Mouse (Mus musculus) left cerebral cortex, adult 8-10 months (tissue): ENCODE measurements around the gene Gm26965. TPM values are rescaled to one million over a fixed set of nuclear protein-coding genes. Genes with fewer than 3 reads are reported as not detected.
"Not testable (repeated sequence)": the region's sequence is repeated elsewhere in the genome, so short reads cannot be mapped to it uniquely, and the experiment has no call there.

Source experiments
- DNase-seq, 2 experiments: peaks; one replicate each; pipeline ENCODE4 v3.0.0; 2022; ENCODE audit warnings: low spot score in 2 of 2
- total RNA-seq, 4 experiments: library from RNA; stranded (reverse); gene quantifications; 2 replicates each; pipeline ENCODE4 v1.2.4; 2022

Gm26965 gene
- 1 to 10 TPM in 1 of 4 experiments, under 1 TPM in 1, not detected in 2; 0.83 to 1.3 TPM for total RNA-seq

DNA sequence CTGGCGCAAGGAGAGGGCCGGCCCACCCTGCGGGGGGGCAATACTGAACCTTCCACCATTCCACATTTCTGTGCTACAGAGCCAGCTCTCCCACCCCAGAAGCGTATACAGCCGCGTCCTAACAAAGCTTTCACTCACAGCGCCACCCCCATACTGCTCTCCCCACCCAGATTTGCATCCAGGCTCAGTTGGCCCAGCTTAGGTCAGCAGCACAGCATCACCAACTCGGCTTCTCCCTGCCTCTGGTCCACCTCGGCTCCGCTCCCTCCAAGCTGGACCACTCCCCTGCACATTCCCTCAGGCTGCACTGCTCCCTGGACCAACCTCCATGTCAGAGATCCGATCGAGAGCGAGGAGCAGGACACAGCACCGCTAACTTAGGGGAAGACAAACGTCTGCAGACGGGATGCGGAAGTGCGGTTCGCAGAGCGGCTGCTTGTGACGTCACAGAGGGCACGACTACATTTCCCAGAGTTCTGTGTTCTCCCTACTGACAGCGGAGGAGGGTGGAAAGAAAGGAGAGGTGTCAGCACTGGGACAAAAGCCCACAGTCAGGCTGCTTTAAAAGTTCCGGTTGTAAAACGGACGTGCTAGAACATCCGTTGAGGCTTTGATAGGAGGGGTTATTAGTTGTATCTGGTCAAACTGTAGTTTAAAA is at the start of gene Gm26965, which contains the start of gene Zfp87:
Gene Gm26965 (minus strand): TSS at position 399 of the 658 bp plus-strand sequence.
Gene Zfp87 (minus strand): TSS at position 425 of the 658 bp plus-strand sequence.
- DNase-seq = peak; percentile 79 to 90

DNA sequence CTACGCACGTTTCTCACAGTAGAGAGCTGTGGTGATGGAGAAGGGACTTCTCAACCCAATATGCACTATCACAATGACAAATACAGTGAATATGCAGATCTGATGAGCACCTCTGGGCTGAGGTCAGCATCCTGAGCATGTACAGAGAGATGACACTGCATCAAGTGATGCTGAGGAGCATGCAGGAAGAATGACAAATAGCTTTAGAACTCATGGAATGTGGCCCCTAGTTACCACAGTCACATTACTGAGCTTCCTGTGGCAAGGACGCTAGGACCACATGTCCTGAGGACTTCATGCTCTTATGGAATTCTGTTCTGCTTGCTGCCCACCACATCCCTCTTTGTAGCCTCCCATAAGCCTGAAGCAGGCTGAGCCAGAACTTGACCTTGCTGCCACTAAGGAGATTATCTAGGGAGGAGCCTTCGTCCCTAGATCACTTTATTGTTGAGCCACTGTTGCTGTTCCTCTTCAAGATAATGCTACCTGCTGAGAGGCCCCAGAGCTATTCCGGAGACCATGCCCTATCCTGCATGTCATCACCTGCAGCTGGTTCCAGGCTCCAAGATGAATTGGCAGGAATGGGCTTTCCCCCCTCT is 46.7 kb upstream of the Gm26965 start:
- no peak for DNase-seq

DNA sequence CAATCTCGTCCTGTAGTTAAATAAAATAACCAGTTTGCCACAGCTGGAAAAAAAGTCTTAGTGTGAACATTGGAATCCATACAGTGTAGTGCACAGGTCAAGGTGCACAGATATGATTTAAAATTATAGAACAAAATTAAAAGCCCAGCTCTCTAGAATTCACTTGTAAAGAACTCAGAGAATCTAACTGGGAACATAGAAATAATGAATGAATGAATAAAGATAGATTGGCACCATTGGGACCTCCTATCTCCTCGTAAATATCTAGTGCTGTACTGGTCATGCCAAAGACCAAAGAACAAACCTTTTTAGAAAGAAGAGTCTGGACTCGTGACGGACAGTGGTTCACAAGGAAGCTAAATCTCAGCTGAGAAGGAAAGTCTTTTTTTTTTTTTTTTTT is 27.8 kb upstream of the Gm26965 start, which contains the start of gene Zfp748:
Gene Zfp748 (minus strand): TSS at position 101 of the 400 bp plus-strand sequence.
- DNase-seq = no peak

DNA sequence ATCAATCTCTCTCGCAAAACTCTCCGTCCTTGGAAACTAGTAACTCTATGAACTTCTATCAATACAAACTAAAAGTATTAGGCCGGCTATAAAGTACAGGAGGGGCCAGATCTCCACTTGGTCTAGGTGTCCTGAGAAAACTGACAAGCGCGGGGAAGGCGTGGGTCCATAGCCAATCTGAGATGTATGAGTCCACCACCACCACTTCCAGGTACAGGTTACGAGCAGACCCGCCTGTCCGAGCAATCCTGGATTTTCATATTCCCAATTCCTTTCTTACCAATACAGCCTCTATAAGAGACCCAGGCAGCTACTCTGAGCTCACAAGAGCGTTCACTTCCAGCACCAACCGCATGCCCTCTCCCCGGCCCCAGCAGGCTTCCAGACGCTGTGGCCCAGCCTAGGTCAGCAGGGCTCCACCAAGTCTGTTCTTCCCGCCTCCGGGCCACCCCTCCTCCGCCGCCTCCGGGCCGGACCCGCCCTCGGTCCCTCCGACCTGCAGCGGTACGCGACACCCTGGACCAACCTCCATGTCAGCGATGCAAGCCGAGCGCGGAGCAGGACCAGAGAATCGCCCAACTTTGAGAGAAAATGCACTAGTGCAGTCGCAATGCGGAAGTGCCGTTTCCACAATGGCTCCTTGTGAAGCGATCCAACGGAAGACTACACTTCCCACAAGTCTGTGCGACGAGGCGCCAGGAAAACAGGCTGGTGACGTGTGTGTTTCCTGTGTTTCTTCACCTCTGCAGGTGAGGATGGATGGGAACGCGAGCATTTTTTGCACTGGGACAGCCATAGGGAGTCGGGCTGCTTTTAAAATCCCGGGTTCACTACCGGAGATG is 26.8 kb upstream of the Gm26965 start:
- DNase-seq = peak; percentile 81 to 84

DNA sequence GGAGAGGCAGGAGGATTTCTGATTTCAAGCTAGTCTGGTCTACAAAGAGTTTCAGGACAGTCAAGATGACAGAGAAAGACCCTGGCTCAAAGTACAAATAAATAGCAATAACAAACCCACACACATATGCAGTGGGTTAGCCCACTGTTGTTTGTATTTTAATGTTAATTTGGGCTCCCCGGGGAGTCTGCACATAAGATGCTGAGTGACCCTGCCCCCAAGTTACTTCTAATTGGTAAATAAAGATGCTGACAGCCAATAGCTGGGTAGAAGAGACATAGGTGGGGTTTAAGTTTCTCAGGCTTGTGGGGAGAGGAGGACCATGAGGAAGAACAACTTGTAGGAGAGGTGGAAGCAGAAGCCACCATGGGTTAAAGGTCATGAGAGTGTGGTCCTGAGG is 20.0 kb upstream of the Gm26965 start:
- no peak for DNase-seq

DNA sequence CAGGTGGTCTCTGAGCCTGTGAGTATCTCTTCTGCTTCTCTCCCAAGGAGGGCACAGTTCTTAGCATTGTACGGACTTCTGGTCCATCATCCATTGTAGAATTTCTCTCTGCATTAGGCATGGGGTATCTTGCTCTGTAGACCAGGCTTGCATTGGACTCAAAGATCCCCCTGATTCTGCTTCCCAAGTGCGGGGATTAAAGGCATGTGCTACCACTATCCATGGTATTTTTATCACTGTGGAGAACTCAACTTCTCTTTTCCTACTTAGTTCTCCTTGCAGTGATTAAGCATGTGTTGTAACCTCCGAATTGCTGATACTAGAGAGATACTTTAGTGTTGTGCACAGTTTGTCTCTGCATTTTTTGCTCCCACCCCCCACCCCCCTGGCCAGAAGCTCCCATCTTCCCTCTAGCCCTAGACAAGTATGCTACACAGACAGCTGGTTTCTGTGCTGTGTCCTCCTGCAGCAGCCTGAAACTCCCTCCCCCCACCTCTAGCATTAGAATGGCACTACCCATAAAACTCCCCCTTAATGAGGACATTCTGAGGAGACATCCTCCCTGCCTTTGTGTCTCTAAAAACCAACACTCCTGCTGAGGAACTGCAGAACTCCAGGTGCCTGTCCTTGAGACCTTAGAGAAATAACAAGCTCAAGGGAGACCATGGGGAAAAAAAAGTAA is 1.2 kb upstream of the Gm26965 start:
- DNase-seq = no peak

DNA sequence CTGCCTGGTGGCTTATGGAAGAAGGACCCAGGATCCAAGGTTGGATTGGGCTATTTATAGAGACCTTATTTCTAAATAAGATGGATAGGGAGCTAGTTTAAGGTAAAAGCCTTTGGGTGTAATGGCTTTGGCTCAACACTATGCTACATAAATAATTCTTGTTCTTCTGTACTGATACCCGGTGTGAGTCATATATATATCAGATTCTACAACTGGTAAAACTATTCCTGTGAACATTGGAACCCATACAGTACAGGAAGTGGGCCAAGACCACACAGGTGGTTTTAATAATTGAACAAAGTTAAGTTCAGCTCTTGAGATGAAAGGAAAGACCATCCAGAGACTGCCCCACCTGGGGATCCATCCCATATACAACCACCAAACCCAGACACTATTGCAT is 25.0 kb downstream of the Gm26965 start:
- DNase-seq = no peak

DNA sequence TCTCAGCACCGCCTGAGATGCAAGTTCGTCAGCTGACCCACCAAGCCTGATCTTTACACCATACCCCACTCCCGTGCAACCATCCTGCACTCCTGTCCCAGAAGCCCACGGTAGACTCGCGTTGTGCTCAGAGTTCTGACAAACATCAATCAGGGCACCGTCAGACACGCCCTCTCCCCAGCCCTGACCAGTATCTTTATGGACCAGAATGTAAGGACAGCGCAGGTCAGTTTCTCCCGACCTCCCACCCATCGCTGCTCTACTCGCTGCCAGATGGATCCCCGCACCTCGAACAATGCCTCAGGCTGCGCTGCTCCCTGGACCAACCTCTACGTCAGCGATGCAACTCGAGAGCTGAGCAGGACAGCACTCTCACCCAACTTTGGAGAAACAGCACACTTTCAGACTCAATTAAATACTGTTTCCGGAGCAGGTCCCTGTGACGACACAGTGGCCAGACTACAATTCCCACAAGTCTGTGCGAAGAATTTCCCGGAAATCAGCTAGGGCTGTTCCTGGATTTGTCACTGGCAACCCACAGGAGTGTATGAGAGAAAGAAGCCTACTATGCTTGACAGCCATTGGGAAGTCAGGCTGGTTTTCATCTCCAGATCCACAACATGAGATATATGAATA is 25.7 kb downstream of the Gm26965 start, which contains the start of gene Zfp58:
Gene Zfp58 (minus strand): TSS at position 472 of the 636 bp plus-strand sequence.
- peak; percentile 70 to 85 for DNase-seq

DNA sequence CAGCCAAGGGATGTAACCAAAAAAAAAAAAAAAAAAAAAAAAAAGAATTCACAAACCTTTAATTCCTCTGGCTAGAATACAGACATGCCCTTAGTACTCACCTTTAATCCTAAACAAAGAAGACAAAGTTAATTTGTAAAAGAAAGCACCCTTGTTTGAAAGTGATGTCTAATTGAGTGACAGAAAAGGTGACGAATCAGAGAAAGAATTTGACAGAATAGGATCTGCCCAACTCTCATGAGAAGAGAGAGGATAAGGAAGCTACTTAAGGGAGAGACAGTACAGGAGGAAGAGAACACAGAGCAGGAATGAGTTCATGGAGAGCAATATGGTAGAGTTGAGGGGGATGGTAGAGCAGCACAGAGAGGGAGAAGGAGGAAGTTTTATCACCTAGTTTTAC is 30.3 kb downstream of the Gm26965 start:
- DNase-seq = no peak

DNA sequence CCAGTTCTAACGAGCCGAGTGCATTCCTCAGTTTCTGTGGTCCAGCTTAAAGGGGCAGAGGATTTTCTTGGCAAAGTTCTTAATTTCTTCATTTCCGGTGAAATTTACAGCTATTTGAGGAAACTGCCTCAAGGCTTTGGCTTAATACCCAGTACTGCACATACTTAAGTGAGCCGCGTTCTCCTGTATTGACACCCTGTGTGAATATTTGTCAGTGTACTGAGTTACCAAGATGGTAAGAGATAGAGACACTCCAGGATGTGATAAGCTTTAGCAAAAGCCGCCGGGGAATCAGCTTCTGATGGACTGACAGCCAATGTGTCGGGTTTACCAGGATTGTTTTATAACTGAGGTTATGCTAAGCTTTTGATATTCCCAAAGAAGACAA is 41.5 kb downstream of the Gm26965 start:
- DNase-seq = peak in 1 of 2 experiments; percentile 19

DNA sequence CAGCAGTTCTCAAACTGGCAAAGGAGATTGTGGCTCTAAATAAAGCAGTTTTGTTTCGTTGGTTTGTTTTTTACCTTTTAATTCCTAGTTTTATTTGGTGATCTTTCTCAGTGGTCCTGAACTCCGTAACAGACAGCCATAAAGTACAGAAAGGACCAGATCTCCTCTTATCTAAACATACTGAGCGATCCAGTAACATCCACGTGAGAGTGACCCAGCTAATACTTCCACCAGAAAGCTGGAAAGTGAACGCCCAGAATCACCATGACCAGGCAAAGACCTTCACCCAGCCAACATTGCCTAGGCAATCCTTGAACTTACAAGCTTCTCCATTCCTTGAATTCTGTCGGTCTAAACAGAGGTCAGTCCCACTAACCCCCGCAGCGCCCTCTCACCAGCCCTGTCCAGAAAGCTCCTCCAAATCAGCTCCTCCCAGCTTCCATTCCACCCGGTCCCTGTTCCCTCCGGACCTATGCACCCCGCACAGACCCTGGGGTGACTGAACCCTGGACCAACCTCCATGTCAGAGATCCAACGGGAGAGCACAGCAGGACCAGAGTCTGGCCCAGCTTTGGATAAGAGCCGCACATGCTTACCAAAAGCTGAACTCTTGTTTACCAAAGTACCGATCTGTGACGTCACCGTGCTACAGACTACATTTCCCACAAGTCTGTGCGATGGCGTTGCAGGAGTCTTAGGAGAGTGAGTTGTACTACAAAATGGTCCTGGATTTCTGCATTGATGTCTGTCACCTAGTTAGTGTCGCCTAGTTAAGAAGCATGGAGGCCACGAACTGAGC is 42.1 kb downstream of the Gm26965 start, which contains the start of gene Zfp874b:
Gene Zfp874b (minus strand): TSS at position 634 of the 799 bp plus-strand sequence.
- DNase-seq = peak; percentile 82 to 84

DNA sequence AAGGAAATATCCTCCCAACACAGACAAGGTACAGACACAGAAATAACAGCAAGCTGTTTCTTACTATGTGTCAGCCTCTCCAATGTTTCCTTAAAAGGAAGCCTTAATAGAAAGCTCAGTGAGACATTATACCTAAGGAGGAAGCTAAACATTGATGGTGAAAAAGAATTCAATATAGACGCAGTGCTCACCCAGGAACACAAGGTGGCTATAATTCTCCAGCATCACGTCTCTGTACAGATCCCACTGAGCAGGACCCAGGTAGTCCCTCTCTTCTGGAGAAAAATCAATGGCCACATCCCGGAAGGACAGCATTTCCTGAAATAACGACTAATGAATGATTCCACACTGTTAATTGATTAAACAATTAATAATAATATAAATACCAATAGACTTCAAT is 44.4 kb downstream of the Gm26965 start:
- no peak for DNase-seq

DNA sequence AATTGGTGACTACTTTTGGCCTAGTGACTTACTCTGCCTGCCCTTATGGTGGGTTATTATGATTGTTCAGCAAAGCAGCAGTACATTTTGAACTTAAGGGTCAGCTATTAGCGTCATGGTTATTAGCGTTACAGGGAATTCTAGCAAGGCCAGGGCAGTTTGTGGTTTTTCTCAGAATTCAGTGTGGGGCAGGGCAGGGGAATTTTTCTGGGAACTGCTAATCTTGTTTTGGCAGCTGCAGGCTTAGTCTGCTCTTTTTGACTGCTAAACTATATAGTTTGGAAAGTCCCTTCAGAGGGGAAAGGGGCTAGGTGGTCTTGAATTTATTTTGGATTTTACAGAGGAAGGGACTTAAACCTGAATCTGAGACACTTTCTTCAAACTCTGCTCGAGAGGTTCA is 56.7 kb downstream of the Gm26965 start:
- no peak for DNase-seq

DNA sequence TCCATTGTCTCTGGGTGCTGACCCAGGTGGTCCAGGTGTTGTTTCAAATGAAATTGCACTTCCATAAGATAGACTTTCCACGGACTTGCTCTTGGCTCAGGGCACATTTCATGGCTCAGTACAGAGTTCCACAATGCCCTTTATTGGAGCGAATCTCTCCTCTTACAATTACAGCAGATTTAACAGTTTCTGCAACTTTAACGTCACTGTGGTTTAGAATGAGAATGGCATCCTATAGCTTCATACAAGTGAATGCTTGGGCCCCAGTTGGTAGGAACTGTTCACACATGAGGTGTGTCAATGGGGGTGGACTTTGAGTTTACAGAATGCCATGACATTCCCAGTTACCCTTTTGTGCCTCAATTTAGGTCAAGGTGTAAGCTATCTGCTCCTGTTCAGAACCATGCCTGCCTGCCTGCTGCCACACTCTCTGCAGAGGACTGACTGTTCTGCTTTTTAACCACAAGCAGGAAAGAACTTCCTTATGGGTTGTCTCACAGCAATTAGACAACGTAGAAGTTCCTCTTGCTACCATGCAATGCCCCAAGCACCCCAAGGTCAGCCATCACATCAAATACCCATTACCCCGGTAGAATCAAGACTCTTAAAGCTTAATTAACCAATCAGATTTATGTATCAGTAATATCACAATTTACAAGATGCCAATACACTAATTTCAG is 62.3 kb downstream of the Gm26965 start:
- DNase-seq = not testable (repeated sequence)

DNA sequence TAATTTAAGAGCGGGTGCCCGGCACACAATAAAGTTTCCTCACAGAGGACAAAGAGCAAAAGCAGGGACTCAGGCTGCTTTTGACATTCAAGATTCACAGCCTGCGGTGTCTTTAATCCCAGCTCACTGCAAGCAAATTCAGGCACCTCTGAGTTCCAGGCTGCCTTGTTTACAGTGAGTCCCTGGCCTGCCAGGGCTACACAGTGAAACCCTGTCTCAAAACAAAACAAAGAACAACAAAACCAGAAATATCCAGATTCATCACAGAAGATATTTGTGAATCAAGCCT is 74.0 kb downstream of the Gm26965 start:
- no peak for DNase-seq

DNA sequence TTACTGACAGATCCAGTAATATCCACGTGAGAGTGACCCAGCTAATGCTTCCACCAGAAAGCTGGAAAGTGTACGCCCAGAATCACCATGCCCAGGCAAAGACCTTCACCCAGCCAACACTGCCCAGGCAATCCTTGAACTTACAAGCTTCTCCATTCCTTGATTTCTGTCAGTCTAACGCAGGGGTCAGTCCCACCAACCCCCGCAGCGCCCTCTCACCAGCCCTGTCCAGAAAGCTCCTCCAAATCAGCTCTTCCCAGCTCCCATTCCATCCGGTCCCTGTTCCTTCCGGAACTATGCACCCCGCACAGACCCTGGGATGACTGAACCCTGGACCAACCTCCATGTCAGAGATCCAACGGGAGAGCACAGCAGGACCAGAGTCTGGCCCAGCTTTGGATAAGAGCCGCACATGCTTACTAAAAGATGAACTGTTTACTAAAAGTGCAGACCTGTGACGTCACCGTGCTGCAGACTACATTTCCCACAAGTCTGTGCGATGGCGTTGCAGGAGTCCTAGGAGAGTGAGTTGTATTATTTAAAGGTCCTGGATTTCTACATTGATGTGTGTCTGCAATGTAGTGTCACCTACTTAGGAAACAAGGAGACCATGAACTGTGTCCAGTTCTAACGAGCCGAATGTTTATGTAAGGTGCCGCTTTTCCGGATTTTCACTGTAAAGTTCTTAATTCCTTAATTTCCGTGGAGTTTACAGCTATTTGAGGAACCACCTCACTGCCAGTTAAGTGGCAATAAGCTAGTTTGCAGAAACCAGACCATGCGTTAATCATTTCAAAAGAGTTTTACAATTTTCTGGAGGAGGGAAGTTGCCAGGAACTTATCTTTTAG is 74.6 kb downstream of the Gm26965 start, which contains the start of gene Zfp874a:
Gene Zfp874a (minus strand): TSS at position 453 of the 849 bp plus-strand sequence.
- peak; percentile 76 to 90 for DNase-seq
